Mouse (Mus musculus): ENCODE results near the gene Ipo9.

Gene Ipo9

GRCm38 (mm10) chr1:135429901-135430668 lies at the start of gene Ipo9:
Ipo9 (minus strand) TSS chr1:135430499.
- DNase-seq: peak; percentile 76 to 77

- DNase-seq: no peak
Observed at GRCm38 (mm10) chr1:135475571-135475895, 45.2 kb upstream of the Ipo9 start.

- no peak for DNase-seq
Observed at GRCm38 (mm10) chr1:135474861-135475570, 44.7 kb upstream of the Ipo9 start.

DNA sequence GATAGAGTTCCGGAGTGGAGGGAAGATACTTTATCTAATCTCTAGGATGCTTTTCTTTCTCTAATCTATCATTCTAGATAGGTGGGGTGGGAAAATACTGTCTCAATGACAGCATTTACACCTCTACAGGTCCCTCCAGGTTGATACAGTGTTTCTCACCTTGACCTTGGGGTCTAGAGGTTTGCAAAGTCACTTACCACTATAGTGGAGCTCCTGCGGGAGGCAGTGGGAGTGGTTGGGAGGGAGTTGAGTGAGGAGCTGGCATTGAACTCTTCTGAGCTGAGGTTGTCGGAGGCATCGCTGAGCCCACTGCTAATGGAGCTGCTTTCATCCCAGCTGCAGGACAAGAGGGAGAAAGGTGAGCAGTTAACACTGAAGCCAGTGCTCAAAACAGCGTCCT lies 42.2 kb upstream of the Ipo9 start:
- no peak for DNase-seq

GRCm38 (mm10) chr1:135471742-135472141 lies 41.4 kb upstream of the Ipo9 start:
- no peak for DNase-seq

GRCm38 (mm10) chr1:135470546-135470945 lies 40.2 kb upstream of the Ipo9 start:
- DNase-seq: no peak

DNA sequence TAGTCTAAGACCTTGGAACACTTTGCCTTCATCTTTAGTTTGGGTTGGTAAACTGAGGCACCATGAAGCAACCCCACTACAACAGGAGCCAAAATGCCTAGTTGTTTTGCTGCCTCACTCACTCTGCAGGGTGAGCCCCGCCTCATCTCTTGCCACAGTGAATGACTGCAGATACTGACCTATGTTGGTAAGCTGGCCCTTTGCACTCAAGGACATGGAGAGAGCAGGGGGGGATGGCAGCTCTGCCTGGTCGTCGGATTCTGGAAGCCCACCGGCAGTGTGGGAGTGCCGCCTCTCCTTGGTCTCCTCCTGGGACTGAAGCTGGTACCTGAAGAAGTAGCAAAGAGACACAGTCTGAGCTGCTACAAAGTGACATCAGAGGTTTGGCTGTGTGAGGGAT lies 37.2 kb upstream of the Ipo9 start:
- no peak for DNase-seq

GRCm38 (mm10) chr1:135466935-135467334 lies 36.6 kb upstream of the Ipo9 start:
- DNase-seq: no peak

DNA sequence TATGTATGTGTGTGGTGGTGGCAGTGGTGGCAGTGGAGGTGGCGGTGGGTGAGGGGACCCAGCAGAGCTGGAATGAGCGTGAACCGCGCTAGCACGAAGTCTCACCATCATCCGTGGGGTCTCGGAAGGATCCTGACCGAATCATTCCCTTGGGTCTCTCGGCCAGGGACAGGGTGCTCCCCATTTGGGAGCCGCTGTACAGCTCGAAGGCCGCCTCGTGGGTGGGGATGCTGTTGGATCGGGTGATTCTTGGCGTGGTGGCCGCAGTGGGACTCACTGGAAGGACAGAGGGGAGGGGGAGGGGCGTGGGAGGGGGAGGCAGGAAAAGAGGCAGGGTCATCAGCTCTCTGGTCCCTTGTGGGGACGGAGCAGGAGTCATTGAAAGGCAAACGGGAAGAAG lies 35.4 kb upstream of the Ipo9 start:
- DNase-seq: no peak

DNA sequence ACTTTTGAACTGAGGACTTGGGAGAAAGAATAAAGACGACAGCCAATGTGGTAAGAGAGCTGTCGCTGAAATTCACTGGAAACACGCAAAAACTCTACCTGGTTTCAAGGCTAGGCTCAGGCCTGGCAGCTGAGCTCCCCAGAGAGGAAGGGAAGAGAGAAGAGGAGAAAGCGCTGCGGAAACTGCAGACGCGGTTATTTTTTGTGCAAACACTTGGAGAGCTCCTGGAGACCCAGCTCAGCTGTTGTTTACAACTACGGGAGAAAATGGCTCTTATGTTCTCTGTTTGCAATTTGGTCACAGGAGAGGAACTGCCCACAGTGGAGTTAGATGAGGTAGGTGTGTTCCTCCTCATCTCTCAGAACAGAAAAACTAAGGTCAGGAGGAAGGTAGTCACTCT lies 32.4 kb upstream of the Ipo9 start:
- no peak for DNase-seq

DNA sequence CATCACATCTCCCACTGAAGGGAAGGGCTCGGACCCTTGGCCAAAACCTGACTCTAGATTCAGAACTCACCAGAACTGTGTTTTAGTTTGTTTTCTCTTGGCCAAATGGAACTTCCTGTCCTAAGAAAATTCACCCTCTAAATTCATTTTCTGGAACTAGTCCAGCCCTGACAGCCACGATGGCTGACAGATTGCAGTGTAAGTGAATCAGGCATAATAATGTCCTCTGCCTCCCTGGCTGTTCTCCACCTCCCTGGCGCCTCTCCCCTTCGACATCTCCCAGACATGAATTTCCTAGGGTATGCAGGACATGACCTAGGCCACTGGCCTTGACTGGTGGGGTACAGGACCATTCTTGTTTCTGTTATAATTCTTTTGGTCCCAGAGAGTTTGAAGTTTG lies 32.0 kb upstream of the Ipo9 start:
- DNase-seq: no peak

DNA sequence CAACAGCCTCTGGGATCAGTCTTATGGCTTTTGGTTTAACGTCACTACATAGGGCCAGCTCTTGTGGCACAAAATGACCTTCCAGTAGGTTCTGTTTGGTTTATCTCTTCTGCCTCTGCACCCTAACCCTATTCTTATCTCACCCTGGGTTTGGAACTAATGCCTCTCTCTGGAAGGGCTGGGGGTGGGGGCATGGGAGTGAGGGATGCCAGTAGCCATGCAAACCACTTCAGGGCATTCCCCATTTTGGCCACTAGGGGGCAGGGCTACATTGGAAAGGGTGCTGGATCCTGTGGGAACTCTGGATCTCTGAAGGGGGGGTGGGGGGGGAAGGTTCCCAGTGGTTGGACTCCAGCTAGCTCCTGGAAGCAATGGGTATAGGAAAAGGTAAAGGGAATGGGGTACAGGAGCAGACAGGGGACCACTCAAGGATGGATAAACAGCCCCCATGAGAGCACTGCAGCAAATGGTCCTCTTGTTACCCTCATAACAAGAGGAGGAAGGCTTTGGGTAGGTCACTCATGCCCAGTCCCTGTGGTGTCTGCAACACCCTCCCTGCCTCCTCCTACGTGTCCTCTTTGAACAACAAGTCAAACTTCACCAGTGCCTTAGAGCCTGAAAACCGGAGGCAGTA lies 30.9 kb upstream of the Ipo9 start:
- no peak for DNase-seq

- DNase-seq: no peak
Observed at GRCm38 (mm10) chr1:135460521-135460920, 30.2 kb upstream of the Ipo9 start.

GRCm38 (mm10) chr1:135457860-135458259 lies 27.6 kb upstream of the Ipo9 start:
- DNase-seq: no peak

- no peak for DNase-seq
Observed at GRCm38 (mm10) chr1:135452259-135452658, 22.0 kb upstream of the Ipo9 start.

DNA sequence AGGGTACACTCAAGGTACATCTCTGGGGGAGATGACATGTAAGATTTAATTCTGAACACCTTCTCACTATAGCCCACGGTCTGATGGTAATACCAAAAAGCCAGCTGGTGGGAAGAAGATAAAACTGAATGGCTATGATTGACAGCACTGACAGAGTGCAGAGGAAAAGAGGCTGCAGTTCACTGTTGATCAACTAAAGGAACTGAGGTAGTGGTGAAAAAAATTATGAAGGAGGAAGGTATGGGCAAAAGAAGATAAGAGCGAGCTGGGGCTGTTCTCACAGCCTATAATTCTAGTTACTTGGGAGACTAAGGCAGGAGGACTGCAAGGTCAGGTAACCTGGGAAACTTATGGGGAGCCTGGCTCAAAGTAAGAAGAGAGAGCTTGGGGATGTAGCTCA lies 21.1 kb upstream of the Ipo9 start:
- DNase-seq: no peak

- DNase-seq: no peak
Observed at GRCm38 (mm10) chr1:135449876-135450275, 19.6 kb upstream of the Ipo9 start.

- DNase-seq: no peak
Observed at GRCm38 (mm10) chr1:135448940-135449339, 18.6 kb upstream of the Ipo9 start.

- no peak for DNase-seq
Observed at GRCm38 (mm10) chr1:135443506-135443905, 13.2 kb upstream of the Ipo9 start.

GRCm38 (mm10) chr1:135441861-135442260 lies 11.6 kb upstream of the Ipo9 start:
- no peak for DNase-seq

GRCm38 (mm10) chr1:135440986-135441385 lies 10.7 kb upstream of the Ipo9 start:
- DNase-seq: no peak

DNA sequence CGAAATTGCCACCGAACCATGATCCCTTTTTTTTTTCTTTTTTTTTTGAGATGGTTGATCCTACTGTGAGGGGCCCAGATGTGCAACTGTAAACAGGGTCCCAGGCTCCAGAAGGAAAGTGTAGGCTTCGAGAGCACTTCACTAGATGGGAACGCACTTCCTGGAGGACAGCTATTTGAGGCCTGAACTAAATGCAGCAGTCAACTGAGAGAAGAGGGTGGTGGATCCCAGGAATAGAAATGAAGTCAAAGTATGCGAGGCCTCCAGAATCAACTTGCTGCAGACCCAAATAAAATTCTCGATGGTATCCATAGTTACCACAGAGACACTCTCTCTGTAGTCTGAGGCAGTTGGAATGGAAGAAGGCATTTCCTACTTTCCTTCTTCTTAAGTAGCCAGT lies 8.5 kb upstream of the Ipo9 start:
- no peak for DNase-seq

DNA sequence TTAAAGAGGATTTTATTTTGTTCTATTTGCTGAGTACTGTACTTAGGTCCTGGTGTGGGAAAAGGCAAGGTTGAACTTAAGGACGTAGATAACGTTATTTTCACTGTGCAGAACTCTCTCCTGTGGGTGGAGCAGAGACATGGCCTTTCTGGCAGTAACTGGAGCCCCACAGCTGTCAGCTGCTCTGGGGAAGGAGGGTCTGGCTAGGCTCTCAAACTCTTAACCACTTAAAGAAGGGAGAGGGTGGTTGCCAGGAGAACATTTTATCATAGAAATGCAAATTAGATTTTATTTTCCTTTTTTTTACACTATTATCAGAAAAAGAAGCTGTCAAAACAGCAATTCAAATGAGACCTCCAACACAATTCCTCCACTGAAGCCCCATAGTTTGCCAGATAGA lies 5.5 kb upstream of the Ipo9 start:
- no peak for DNase-seq

GRCm38 (mm10) chr1:135430669-135431017 lies 344 bp upstream of the Ipo9 start:
- no peak for DNase-seq

Data from thymus, adult 18-20 months (tissue).